Mouse (Mus musculus) large intestine, adult 2 months (tissue): Measurements from ENCODE around the gene Camk1g. TPM values are rescaled to one million over a fixed set of nuclear protein-coding genes. Genes with fewer than 3 reads are reported as not detected.

ENCODE experiments used
- DNase-seq: peaks from one replicate; pipeline ENCODE4 v3.0.0-alpha.2; 2012; ENCODE audit warnings: low read depth, low spot score
- WGBS: fragments of 180-500 bp; shearing (Covaris S2); methylation state at CpG from one replicate; pipeline ENCODE4 v1.1.7; 2018; 5-methylcytosine and 5-hydroxymethylcytosine counted together
- polyA plus RNA-seq: library from polyadenylated mRNA; depleted of rRNA; stranded (reverse); fragments of >200 nt; gene quantifications from 2 replicates; pipeline ENCODE4 v1.2.3, GENCODE M21; 2012

The Camk1g gene
- polyA plus RNA-seq, 1 experiment, result 0.27 TPM

DNA sequence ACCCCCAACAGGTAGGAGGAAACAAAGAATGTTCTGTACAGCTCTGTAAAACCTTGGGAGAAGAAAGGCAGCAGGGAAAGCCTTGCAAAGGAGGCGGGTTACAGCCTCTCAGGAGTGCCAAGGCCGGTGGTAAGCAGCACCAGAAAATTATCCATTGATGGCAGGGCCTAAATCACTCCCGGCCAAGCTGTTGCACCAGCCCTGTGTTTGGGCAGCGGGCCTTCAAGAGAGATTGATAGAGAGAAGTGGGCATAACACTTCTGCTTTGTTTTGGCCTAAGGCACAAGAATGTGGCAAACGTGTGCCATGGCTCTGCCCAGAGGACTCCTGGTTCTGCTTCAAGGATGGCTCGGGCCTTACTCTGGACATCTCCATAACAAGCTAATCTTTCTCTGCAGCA, 9.5 kb upstream of the Camk1g start:
- no peak for DNase-seq
- WGBS, result 76% methylated on average over 6 of the region's 6 CpGs

DNA sequence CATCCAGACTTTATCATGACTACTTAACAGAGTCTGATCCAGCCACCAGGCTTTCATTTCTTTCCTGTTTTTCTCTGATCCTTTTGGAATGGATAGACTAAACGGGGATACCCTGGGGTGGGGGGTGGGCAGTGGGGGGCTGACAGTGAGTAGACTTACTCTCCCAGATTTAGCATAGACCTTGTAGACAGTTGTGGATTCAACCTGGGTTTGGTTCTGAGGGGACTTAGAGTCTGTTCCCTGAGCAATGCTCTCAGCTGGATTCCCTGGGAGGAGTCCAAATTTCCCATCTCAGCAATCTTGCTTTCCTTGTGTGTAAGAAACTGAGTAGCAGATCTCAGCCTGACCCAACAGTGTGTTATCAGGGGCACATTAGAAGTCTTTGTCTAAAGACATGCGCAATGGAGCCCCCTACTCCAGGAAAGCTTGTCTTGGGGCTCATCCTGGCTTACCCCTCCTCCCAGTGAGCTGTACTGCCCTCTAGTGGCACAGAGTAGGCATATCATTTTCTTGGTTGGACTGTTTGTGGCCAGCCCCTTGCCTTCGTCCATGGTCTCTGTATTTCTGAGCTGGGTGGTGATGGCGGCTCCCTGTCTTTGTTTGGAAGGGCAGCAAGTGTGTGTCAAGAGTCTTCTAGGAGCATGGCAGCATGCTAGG, 6.5 kb upstream of the Camk1g start:
- no peak for DNase-seq
- WGBS, result 38% methylated on average over 4 of the region's 4 CpGs

DNA sequence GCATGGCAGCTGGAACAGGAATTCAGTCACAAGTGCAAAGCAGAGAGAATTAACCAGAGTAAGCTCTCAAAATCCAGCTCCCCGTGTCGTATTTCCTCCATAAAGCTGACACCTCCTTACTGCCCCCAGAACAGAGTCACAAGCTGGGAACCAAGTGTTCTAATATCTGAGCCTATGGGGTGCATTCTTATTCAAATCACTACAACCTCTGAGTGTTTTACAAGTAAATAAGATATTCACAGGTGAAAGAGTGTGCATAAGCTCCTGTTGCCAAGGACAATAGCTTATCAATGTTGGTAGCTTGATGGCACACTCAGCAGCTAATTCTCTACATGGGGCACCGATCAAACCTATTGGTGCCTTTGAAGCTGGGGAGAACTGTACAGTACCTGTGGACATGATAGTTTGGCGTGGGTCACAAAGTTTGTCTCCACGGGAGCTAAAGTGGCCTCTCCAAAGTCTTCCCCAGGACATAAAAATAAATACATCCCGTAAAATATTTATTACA, 3.9 kb upstream of the Camk1g start:
- no peak for DNase-seq
- WGBS, result 78% methylated on average over 6 of the region's 6 CpGs

GRCm38 (mm10) chr1:193369091-193369490, 1.0 kb downstream of the Camk1g start:
- no peak for DNase-seq
- WGBS, result 61% methylated on average over 8 of the region's 8 CpGs

DNA sequence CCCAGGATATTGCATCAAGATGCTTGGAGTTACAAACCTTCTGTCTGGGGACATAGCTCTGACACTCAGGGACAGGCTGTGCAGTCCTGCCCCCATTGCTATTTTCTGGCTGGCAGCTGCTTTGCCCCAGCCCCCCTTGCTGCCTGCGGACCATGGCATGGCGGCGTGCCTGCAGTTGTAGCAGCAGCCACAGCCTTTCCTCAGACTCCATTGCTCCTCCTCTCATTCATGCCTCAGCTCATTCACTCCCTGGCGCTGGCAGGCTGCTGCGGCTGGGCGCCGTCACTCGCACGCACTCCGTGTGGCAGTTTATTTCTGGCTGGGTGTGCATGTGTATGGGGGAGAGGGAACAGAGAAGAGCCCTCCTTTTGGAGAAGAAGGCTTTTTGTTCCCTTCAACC, 2.0 kb downstream of the Camk1g start:
- DNase-seq, result no peak
- 54% methylated on average over 10 of the region's 10 CpGs for WGBS

DNA sequence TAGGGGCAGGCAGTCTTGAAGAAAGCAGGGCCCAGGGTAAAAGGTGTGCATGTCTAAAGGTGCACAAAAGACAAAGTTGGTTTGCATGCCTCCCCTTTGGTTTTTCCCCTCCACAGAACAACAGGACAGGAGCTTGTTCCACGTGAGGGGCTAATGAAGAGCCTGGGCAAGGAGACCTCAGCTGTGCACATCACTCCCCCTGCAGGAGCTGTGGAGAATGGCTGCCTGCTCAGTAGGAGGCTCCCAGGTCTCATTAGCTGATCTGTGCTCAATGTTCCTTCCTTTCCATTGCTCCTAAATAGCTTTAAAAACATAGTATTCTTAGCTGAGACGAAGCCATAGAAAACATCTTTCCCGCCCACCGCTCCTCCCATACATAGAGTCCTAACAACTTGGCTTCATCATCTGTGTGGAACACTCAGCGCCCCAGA, 6.3 kb downstream of the Camk1g start:
- WGBS, result 69% methylated on average over 5 of the region's 5 CpGs
- no peak for DNase-seq

GRCm38 (mm10) chr1:193362078-193362477, 8.0 kb downstream of the Camk1g start:
- no peak for DNase-seq
- 86% methylated on average over 7 of the region's 7 CpGs for WGBS

GRCm38 (mm10) chr1:193361181-193361580, 8.9 kb downstream of the Camk1g start:
- DNase-seq, result no peak
- WGBS, result 77% methylated on average over 6 of the region's 6 CpGs

DNA sequence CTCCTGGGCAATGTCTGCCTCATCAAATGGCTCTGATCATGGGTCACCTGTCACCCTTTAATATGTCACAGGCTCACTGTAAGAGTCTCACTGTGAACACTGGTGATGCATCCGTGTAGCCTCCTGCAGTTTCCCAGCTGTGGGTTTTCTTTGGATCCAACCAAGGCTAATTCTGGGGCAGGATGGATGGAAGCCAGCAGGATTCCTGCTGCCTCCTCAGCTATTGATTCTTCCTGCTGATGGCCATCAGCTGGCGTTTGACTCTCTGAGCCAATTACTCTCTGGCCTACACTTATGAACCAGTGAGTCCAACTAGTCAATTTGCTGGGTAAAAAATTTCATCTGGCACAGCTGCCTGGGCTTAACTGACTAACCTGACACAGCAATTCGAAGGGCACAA, 10.9 kb downstream of the Camk1g start:
- WGBS, result 59% methylated on average over 3 of the region's 3 CpGs
- DNase-seq, result no peak

- no peak for DNase-seq
- WGBS, result 76% methylated on average over 3 of the region's 3 CpGs
These were observed 18.5 kb downstream of the Camk1g start for GRCm38 (mm10) chr1:193351583-193351982.

- WGBS, result 95% methylated on average over 2 of the region's 2 CpGs
- no peak for DNase-seq
These were observed 19.6 kb downstream of the Camk1g start for GRCm38 (mm10) chr1:193350546-193350801.

DNA sequence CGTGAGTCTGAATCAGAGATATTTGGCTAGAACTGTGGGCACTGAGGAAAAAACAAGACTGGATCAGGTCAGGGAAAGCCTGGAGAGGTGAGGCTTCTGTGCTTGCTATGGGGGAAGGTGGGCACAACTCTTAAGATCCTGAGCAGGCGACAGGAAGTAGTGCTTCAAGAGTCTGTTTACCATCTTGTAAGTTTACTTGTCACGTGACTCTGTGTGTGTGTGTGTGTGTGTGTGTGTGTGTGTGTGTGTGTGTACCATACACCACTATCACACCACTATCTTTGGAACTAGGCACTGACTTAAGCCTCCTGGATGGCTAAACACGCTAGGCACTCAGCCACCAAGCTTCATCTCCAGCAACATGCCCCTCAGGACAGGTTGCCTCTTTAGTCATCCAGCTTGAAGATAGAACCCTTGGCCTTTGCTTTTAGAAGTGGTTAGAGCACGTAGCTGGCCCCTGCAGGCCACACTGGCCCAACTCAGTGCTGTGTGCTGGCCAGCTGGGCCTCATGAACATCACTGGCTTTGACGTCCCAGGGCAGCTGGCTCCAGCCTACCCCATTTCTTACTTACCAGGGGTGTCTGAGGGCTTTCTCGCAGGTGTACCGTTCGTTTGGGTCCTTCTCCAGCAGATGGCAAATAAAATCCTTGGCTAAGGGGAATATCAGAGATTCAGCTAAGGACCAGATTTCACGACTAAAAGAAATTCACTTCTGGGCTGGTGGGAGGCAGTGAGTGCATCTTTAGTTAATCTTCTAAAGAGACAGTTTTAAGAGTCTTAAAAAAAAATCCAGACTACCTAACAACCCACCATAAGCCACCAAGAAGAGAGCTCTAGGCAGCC, 20.2 kb downstream of the Camk1g start:
- WGBS, result 75% methylated on average over 10 of the region's 10 CpGs
- DNase-seq, result no peak

DNA sequence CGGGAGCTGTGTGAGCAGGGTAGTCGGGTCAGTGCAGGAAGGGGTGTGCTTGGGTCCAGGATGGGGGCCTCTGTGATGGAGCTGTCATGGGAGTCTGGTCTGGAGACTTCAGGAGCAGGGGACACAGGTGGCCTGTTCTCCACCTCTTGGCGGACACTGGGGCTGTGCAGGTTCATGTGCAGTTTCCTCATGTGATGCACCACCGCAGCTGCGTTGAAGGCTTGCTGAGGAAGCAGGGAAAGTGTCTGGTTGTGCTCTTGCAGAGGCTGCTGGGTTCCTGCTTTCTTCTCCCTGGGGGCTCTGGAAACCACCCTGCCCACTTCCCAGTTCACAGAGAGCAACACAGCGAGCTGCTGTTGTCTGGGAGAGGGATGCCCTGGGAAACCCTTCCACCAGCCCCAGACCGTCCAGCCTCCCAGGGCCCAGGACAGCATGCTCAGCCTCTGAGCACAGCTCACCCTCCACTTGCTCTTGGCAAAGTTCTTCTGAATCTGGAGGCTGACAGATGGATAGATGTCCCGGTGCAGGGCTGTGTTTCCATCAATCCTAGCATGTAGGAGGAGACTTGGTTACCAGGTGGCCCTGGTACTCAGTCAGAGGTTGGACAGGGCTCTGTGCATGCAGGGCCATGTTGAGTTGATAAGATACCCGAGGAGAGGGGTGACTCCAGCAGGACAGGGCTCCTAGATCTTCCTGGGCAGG, 21.7 kb downstream of the Camk1g start:
- DNase-seq, result no peak
- WGBS, result 87% methylated on average over 9 of the region's 9 CpGs

GRCm38 (mm10) chr1:193346908-193347307, 23.2 kb downstream of the Camk1g start:
- WGBS, result 70% methylated on average over 3 of the region's 3 CpGs
- no peak for DNase-seq

- DNase-seq, result no peak
- 58% methylated on average over 2 of the region's 2 CpGs for WGBS
These were observed 25.1 kb downstream of the Camk1g start for GRCm38 (mm10) chr1:193344976-193345375.

DNA sequence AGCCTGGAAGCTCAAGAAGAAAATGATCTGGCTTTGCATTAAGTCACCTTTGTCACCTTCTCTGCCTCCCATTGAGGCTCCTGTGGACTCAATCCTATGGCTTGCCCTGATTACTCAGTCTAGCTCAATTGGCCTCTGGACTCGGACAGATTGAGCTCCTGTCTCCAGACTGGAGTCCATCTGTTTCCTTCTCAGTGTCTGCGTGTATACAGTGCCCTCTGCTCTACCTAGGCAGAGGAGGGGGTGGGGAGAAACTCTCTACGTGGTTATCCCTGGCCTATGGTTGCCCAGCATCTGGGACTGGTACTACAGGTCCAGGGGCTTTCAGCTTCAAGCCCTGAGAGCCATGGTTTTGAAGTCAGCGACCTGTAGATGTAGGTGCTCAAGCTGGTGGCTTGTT, 26.2 kb downstream of the Camk1g start:
- WGBS, result 65% methylated on average over 4 of the region's 4 CpGs
- no peak for DNase-seq

DNA sequence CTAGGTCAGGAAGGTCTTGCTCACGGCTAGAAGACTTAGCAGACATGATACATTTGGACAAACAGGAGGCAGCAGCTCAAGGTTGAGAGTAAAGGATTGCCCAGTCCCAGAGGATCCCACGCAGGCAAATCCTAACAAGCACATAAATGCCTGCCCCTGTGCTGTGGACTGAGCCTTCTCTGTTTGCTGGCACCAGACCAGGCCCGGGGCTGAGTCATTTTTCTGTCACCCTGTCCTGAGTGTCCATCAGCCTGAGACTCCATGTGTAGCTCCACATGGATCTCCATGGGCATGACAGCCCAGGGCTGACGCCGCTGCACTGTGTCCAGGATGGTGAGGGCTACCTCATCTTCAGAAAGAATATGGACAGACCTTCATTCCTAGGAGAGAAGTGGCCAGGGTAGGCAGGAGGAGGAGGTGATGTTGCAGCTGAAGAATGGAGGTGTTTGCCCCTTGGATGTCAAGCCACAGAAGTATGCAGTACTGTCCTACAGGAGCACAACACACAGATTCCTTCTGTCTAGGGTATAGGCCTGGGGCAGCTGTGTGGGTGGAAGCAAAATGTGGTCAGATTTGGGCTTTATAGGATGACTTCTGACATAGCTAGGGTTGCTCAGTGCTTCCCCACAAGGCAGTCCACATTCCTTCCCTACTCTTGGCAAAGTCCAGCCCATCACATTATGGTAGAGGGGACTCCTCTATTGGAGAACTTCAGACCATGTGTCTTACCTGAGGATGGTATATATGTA, 27.7 kb downstream of the Camk1g start:
- WGBS, result 82% methylated on average over 5 of the region's 5 CpGs
- DNase-seq, result no peak

DNA sequence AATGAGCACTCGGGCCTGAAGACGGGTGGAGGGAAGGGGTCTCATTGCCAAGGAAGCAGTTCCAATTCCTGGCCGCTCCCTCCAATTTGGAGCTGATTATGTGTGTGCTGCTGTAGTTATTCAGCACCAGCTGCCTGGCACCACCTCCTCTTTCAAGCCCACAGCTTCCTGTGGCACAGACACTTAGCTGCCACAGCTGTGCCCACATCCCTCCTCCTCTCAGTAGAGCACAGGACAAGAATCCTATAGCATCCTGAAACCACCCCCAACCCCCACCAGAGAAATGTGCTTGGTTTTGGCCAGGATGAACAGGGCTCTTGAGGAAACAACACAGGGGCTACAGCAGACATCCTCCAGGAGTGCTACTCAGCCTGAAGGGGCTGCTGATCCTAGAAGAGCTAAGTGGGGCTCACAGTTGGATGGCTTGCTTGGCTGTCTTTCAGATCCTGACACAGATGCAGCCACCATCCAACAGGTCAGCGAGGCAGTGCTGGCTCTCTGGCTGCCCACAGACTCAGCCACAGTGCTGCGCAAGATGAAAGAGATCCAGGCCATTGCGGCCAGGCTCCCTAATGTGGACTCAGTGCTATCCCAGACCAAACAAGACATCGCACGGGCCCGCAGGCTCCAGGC, 31.6 kb downstream of the Camk1g start:
- 80% methylated on average over 9 of the region's 9 CpGs for WGBS

GRCm38 (mm10) chr1:193337787-193338310, 32.2 kb downstream of the Camk1g start:
- no peak for DNase-seq
- 72% methylated on average over 4 of the region's 4 CpGs for WGBS

More for the DNA sequence above, 31.6 kb downstream of the Camk1g start:
- DNase-seq, result no peak
